Mouse (Mus musculus): ENCODE measurements around the gene Ugt1a5.
A peak's percentile ranks its signal among the peaks of the same experiment; 100 is the strongest.
"Not testable (repeated sequence)": the region's sequence is repeated elsewhere in the genome, so short reads cannot be mapped to it uniquely, and the experiment has no call there.

Ugt1a5 gene

GRCm38 (mm10) chr1:88223011-88223515 is 57.3 kb downstream of the Ugt1a5 start:
- peak in 1 of 2 experiments; percentile 8 for DNase-seq (ENCODE audit: inconsistent age in 2 of 2, low spot score in 1 of 2)

- DNase-seq (ENCODE audit: inconsistent age in 2 of 2, low spot score in 1 of 2): no peak
Observed at GRCm38 (mm10) chr1:88223591-88223990, 57.8 kb downstream of the Ugt1a5 start.

- DNase-seq (ENCODE audit: inconsistent age in 2 of 2, low spot score in 1 of 2): peak in 1 of 2 experiments; percentile 84
Observed at GRCm38 (mm10) chr1:88224029-88224776, 58.4 kb downstream of the Ugt1a5 start.

- DNase-seq (ENCODE audit: inconsistent age in 2 of 2, low spot score in 1 of 2): not testable (repeated sequence)
Observed at GRCm38 (mm10) chr1:88225301-88225700, 59.5 kb downstream of the Ugt1a5 start.

- no peak for DNase-seq (ENCODE audit: inconsistent age in 2 of 2, low spot score in 1 of 2)
Observed at GRCm38 (mm10) chr1:88225741-88226140, 59.9 kb downstream of the Ugt1a5 start.

- peak in 1 of 2 experiments; percentile 21 for DNase-seq (ENCODE audit: inconsistent age in 2 of 2, low spot score in 1 of 2)
Observed at GRCm38 (mm10) chr1:88226670-88227379, 61.0 kb downstream of the Ugt1a5 start, which contains the start of gene Mroh2a. TSS of gene Mroh2a (plus strand) at chr1:88226986.

GRCm38 (mm10) chr1:88227482-88227881 is 61.7 kb downstream of the Ugt1a5 start:
- no peak for DNase-seq (ENCODE audit: inconsistent age in 2 of 2, low spot score in 1 of 2)

- peak in 1 of 2 experiments; percentile 19 for DNase-seq (ENCODE audit: inconsistent age in 2 of 2, low spot score in 1 of 2)
Observed at GRCm38 (mm10) chr1:88228121-88228520, 62.3 kb downstream of the Ugt1a5 start.

GRCm38 (mm10) chr1:88229566-88229965 is 63.8 kb downstream of the Ugt1a5 start:
- no peak for DNase-seq (ENCODE audit: inconsistent age in 2 of 2, low spot score in 1 of 2)

GRCm38 (mm10) chr1:88229986-88230385 is 64.2 kb downstream of the Ugt1a5 start:
- DNase-seq (ENCODE audit: inconsistent age in 2 of 2, low spot score in 1 of 2): peak in 1 of 2 experiments; percentile 22

- no peak for DNase-seq (ENCODE audit: inconsistent age in 2 of 2, low spot score in 1 of 2)
Observed at GRCm38 (mm10) chr1:88230421-88230820, 64.6 kb downstream of the Ugt1a5 start.

GRCm38 (mm10) chr1:88230981-88231802 is 65.4 kb downstream of the Ugt1a5 start:
- no peak for DNase-seq (ENCODE audit: inconsistent age in 2 of 2, low spot score in 1 of 2)

GRCm38 (mm10) chr1:88231803-88232499 is 66.1 kb downstream of the Ugt1a5 start:
- DNase-seq (ENCODE audit: inconsistent age in 2 of 2, low spot score in 1 of 2): peak in 1 of 2 experiments; percentile 7

GRCm38 (mm10) chr1:88232664-88233380 is 67.0 kb downstream of the Ugt1a5 start:
- peak in 1 of 2 experiments; percentile 8 for DNase-seq (ENCODE audit: inconsistent age in 2 of 2, low spot score in 1 of 2)

- DNase-seq (ENCODE audit: inconsistent age in 2 of 2, low spot score in 1 of 2): no peak
Observed at GRCm38 (mm10) chr1:88233421-88234247, 67.8 kb downstream of the Ugt1a5 start.

- DNase-seq (ENCODE audit: inconsistent age in 2 of 2, low spot score in 1 of 2): no peak
Observed at GRCm38 (mm10) chr1:88234248-88234610, 68.4 kb downstream of the Ugt1a5 start.

GRCm38 (mm10) chr1:88234646-88235045 is 68.8 kb downstream of the Ugt1a5 start:
- DNase-seq (ENCODE audit: inconsistent age in 2 of 2, low spot score in 1 of 2): no peak

- DNase-seq (ENCODE audit: inconsistent age in 2 of 2, low spot score in 1 of 2): no peak
Observed at GRCm38 (mm10) chr1:88235046-88235893, 69.5 kb downstream of the Ugt1a5 start.
